ENCODE assay signal across 27 mouse cellular contexts in the genomic region with DNA sequence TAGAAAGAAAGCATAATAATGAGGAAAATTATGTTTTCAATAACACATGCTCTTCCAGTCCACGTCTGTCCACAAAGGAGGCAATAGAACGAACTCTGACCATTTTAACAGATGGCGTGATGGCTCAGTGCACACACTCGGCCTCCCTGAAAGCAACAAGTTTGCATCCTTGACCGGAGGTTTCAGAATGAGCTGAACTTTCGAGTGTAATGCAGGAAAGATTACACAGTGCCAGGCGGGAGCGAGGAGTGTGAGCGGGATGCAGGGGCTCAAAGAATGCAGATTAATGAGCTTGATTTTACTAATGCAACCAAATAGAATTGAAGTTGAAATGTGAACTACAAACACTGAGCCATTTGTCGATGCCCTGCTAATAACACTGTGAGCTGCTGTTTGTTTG.
DNase-seq lines count a peak whose midpoint lies in the region; ATAC-seq and TF ChIP-seq lines count a peak whose summit lies in the region.
"Had no signal": no experiment of that assay in that cellular context is flagged by ENCODE, and none has a peak within 500 bp of the region (broad histone marks: within the 10 kb centered on the region; RNA-seq: fewer than 3 reads in every experiment).

No protein-coding gene starts in this region.

- no peak for TF ChIP-seq CTCF in kidney, adult 2 months (conservative IDR thresholded peaks at IDR 0.05; ENCODE audit: insufficient read depth, insufficient read length, low read depth, low read length)

- H3K9me3 ChIP-seq in forebrain, embryonic 11.5 days (ENCODE audit: control insufficient read depth, low read length) = no peaks in the 10 kb centered on the region
- no peaks in the 10 kb centered on the region for H3K9me3 ChIP-seq in forebrain, embryonic 15.5 days
- H3K9me3 ChIP-seq: embryonic facial prominence, embryonic 15.5 days; heart, embryonic 15.5 days; liver, embryonic 13.5 days; midbrain, embryonic 15.5 days; neural tube, embryonic 13.5 days had no signal

- H3K36me3 ChIP-seq in forebrain, embryonic 11.5 days (ENCODE audit: control insufficient read depth, insufficient read depth, low read length) = no peaks in the 10 kb centered on the region
- H3K36me3 ChIP-seq in forebrain, embryonic 15.5 days = no peaks in the 10 kb centered on the region
- no peaks in the 10 kb centered on the region for H3K36me3 ChIP-seq in kidney, adult 2 months (ENCODE audit: control insufficient read depth, insufficient read depth, low read length)
- H3K36me3 ChIP-seq: embryonic facial prominence, embryonic 15.5 days; heart, embryonic 15.5 days; liver, embryonic 13.5 days; midbrain, embryonic 15.5 days; neural tube, embryonic 13.5 days had no signal

- no peak overlapping the region for H3K4me2 ChIP-seq in forebrain, embryonic 11.5 days (ENCODE audit: low read depth, low read length, severe bottlenecking)
- no peak overlapping the region for H3K4me2 ChIP-seq in forebrain, embryonic 15.5 days (replicated peaks)
- H3K4me2 ChIP-seq: embryonic facial prominence, embryonic 15.5 days; heart, embryonic 15.5 days; hindbrain, embryonic 14.5 days; liver, embryonic 13.5 days; midbrain, embryonic 15.5 days; neural tube, embryonic 13.5 days had no signal

- no peak overlapping the region for H3K4me3 ChIP-seq in forebrain, embryonic 11.5 days (ENCODE audit: low read depth, low read length)
- no peak overlapping the region for H3K4me3 ChIP-seq in forebrain, embryonic 15.5 days
- H3K4me3 ChIP-seq in kidney, adult 2 months (ENCODE audit: insufficient read depth, low read depth, low read length) = no peak overlapping the region
- H3K4me3 ChIP-seq: embryonic facial prominence, embryonic 15.5 days; heart, embryonic 15.5 days; left cerebral cortex, adult 2 months; liver, embryonic 13.5 days; midbrain, embryonic 15.5 days; myocyte; neural tube, embryonic 13.5 days had no signal

- H3K27me3 ChIP-seq in forebrain, embryonic 11.5 days (ENCODE audit: control insufficient read depth, insufficient read depth, low read length) = no peaks in the 10 kb centered on the region
- no peaks in the 10 kb centered on the region for H3K27me3 ChIP-seq in forebrain, embryonic 15.5 days
- no peaks in the 10 kb centered on the region for H3K27me3 ChIP-seq in kidney, adult 2 months (replicated peaks; ENCODE audit: control insufficient read depth, insufficient read depth, low read length)
- H3K27me3 ChIP-seq: embryonic facial prominence, embryonic 15.5 days; heart, embryonic 15.5 days; liver, embryonic 13.5 days; midbrain, embryonic 15.5 days; neural tube, embryonic 13.5 days had no signal

- no peak overlapping the region for H3K27ac ChIP-seq in forebrain, embryonic 11.5 days (ENCODE audit: low read depth, low read length)
- no peak overlapping the region for H3K27ac ChIP-seq in forebrain, embryonic 15.5 days (replicated peaks)
- H3K27ac ChIP-seq in kidney, adult 2 months (ENCODE audit: insufficient read depth, low read depth, low read length) = no peak overlapping the region
- H3K27ac ChIP-seq: embryonic facial prominence, embryonic 15.5 days; heart, embryonic 15.5 days; hindbrain, embryonic 14.5 days; left cerebral cortex, adult 2 months; liver, embryonic 13.5 days; midbrain, embryonic 15.5 days; neural tube, embryonic 13.5 days; stomach, postnatal 0 days had no signal

- H3K9ac ChIP-seq in forebrain, embryonic 11.5 days (ENCODE audit: low read length) = no peak overlapping the region
- no peak overlapping the region for H3K9ac ChIP-seq in forebrain, embryonic 15.5 days (replicated peaks)
- H3K9ac ChIP-seq: embryonic facial prominence, embryonic 15.5 days; heart, embryonic 15.5 days; hindbrain, embryonic 14.5 days; liver, embryonic 13.5 days; midbrain, embryonic 15.5 days; neural tube, embryonic 13.5 days had no signal

- TF ChIP-seq POLR2A in kidney, adult 2 months (IDR thresholded peaks at IDR 0.05; ENCODE audit: low read depth, low read length) = no peak

- DNase-seq in forebrain, embryonic 11.5 days (ENCODE audit: low spot score) = no peak
- peak; percentile 20 for DNase-seq in kidney, adult 2 months
- no peak for DNase-seq in kidney, adult 11 months
- DNase-seq in Muller cell, postnatal 12 days (ENCODE audit: inconsistent ontology term) = peak; percentile 19
- DNase-seq in retina, embryonic 14.5 days (ENCODE audit: low spot score) = peak; percentile 34
- no peak for DNase-seq in ovary, adult 18-20 months (ENCODE audit: low spot score)
- DNase-seq: adrenal gland, postnatal 36 days; cerebellum, adult 11 months; cerebellum, adult 9-11 months; gastrocnemius, postnatal 36 days; heart, postnatal 36 days; kidney, adult 9 months; layer of hippocampus, adult 9-11 months; liver, embryonic 13.5 days; lung, adult 2 months; lung, postnatal 14 days; thymus, adult 2 months; thymus, postnatal 4 days had no signal

- 0 out of 2 replicates have a peak, but pooled peaks have one; percentile 27 for ATAC-seq in forebrain, embryonic 11.5 days (replicated peaks; ENCODE audit: low FRiP score)
- no peak; the same call in 1 of the 2 replicates for ATAC-seq in forebrain, embryonic 15.5 days (replicated peaks)
- ATAC-seq: midbrain, embryonic 15.5 days had no signal

- WGBS in forebrain, embryonic 11.5 days = 49% methylated on average over 10 of the region's 10 CpGs
- 22% methylated on average over 10 of the region's 10 CpGs for WGBS in forebrain, embryonic 15.5 days
- WGBS in kidney, adult 2 months = 46% methylated on average over 10 of the region's 10 CpGs

- peaks cover 3% of the 10 kb centered on the region; the same call in 1 of the 2 replicates for H3K4me1 ChIP-seq in forebrain, embryonic 11.5 days (replicated peaks; ENCODE audit: control insufficient read depth, insufficient read depth, low read length)
- peaks cover 15% of the 10 kb centered on the region for H3K4me1 ChIP-seq in forebrain, embryonic 15.5 days
- H3K4me1 ChIP-seq in kidney, adult 2 months (ENCODE audit: control insufficient read depth, insufficient read depth, low read length) = no peaks in the 10 kb centered on the region
- H3K4me1 ChIP-seq: embryonic facial prominence, embryonic 15.5 days; liver, embryonic 13.5 days had no signal

Comparison
In these comparisons a context has a peak if more than half of its experiments do, and no peak if none do; other contexts are left out.
1. DNase-seq: peak in kidney, adult 2 months (single experiment), Muller cell, postnatal 12 days (single experiment) and retina, embryonic 14.5 days (single experiment); none in forebrain, embryonic 11.5 days (single experiment), kidney, adult 11 months (single experiment) and ovary, adult 18-20 months (single experiment).